Mouse (Mus musculus): ENCODE results near the gene 9130023H24Rik.

Gene 9130023H24Rik

GRCm38 (mm10) chr7:128237927-128238778 lies at the start of gene 9130023H24Rik:
TSS of gene 9130023H24Rik (minus strand) at chr7:128238031.
- peak; percentile 99 for DNase-seq (ENCODE audit: low spot score)

- DNase-seq (ENCODE audit: low spot score), result no peak
Measured at GRCm38 (mm10) chr7:128285060-128285459, 47.2 kb upstream of the 9130023H24Rik start.

- no peak for DNase-seq (ENCODE audit: low spot score)
Measured at GRCm38 (mm10) chr7:128284047-128284446, 46.2 kb upstream of the 9130023H24Rik start.

GRCm38 (mm10) chr7:128282532-128283244 lies 44.9 kb upstream of the 9130023H24Rik start:
- DNase-seq (ENCODE audit: low spot score), result no peak

GRCm38 (mm10) chr7:128281765-128282164 lies 43.9 kb upstream of the 9130023H24Rik start:
- no peak for DNase-seq (ENCODE audit: low spot score)

GRCm38 (mm10) chr7:128279750-128280149 lies 41.9 kb upstream of the 9130023H24Rik start:
- DNase-seq (ENCODE audit: low spot score), result no peak

- no peak for DNase-seq (ENCODE audit: low spot score)
Measured at GRCm38 (mm10) chr7:128276051-128276450, 38.2 kb upstream of the 9130023H24Rik start.

GRCm38 (mm10) chr7:128271496-128271895 lies 33.7 kb upstream of the 9130023H24Rik start:
- no peak for DNase-seq (ENCODE audit: low spot score)

GRCm38 (mm10) chr7:128270431-128270850 lies 32.6 kb upstream of the 9130023H24Rik start:
- DNase-seq (ENCODE audit: low spot score), result peak; percentile 56

GRCm38 (mm10) chr7:128267813-128268212 lies 30.0 kb upstream of the 9130023H24Rik start:
- DNase-seq (ENCODE audit: low spot score), result no peak

- no peak for DNase-seq (ENCODE audit: low spot score)
Measured at GRCm38 (mm10) chr7:128267391-128267790, 29.6 kb upstream of the 9130023H24Rik start.

GRCm38 (mm10) chr7:128266056-128266455 lies 28.2 kb upstream of the 9130023H24Rik start:
- no peak for DNase-seq (ENCODE audit: low spot score)

GRCm38 (mm10) chr7:128265411-128265810 lies 27.6 kb upstream of the 9130023H24Rik start, which contains the start of gene Slc5a2:
TSS of gene Slc5a2 (plus strand) at chr7:128265657.
- no peak for DNase-seq (ENCODE audit: low spot score)

- DNase-seq (ENCODE audit: low spot score), result no peak
Measured at GRCm38 (mm10) chr7:128256783-128257334, 19.0 kb upstream of the 9130023H24Rik start.

GRCm38 (mm10) chr7:128255757-128256156 lies 17.9 kb upstream of the 9130023H24Rik start:
- DNase-seq (ENCODE audit: low spot score), result no peak

GRCm38 (mm10) chr7:128254978-128255377 lies 17.1 kb upstream of the 9130023H24Rik start:
- no peak for DNase-seq (ENCODE audit: low spot score)

GRCm38 (mm10) chr7:128252609-128253008 lies 14.8 kb upstream of the 9130023H24Rik start:
- DNase-seq (ENCODE audit: low spot score), result no peak

- no peak for DNase-seq (ENCODE audit: low spot score)
Measured at GRCm38 (mm10) chr7:128251946-128252345, 14.1 kb upstream of the 9130023H24Rik start.

- DNase-seq (ENCODE audit: low spot score), result no peak
Measured at GRCm38 (mm10) chr7:128249998-128250397, 12.2 kb upstream of the 9130023H24Rik start.

GRCm38 (mm10) chr7:128248081-128249042 lies 10.5 kb upstream of the 9130023H24Rik start:
- no peak for DNase-seq (ENCODE audit: low spot score)

- peak; percentile 73 for DNase-seq (ENCODE audit: low spot score)
Measured at GRCm38 (mm10) chr7:128247443-128247842, 9.6 kb upstream of the 9130023H24Rik start.
